Mouse (Mus musculus) gastrocnemius, adult 18-20 months (tissue): ENCODE results near the gene Mprip. TPM values are rescaled to one million over a fixed set of nuclear protein-coding genes. Genes with fewer than 3 reads are reported as not detected.
"Not testable (repeated sequence)": the region's sequence is repeated elsewhere in the genome, so short reads cannot be mapped to it uniquely, and the experiment has no call there.

Source experiments
- DNase-seq: peaks from one replicate; pipeline ENCODE4 v3.0.0; 2021; ENCODE audit warnings: low spot score
- long read RNA-seq, 2 experiments: library from polyadenylated mRNA; stranded (forward); transcript quantifications; one replicate each; pipeline ENCODE4 v2.0.0; 2021
- total RNA-seq, 2 experiments: library from RNA; stranded (reverse); gene quantifications; 2 replicates each; pipeline ENCODE4 v1.2.3; 2021

The Mprip gene
- total RNA-seq, result 10 to 100 TPM; 61.2 to 84.0 TPM
- long read RNA-seq, experiment 1, full-length matches to known transcripts, result 105 of 200 reads
- long read RNA-seq, experiment 1, partial matches to known transcripts, result 15 of 200 reads
- long read RNA-seq, experiment 1, other reads (novel, unspliced or antisense), result 80 of 200 reads
- long read RNA-seq, experiment 2, full-length matches to known transcripts, result 68 of 121 reads
- long read RNA-seq, experiment 2, partial matches to known transcripts, result 8 of 121 reads
- long read RNA-seq, experiment 2, other reads (novel, unspliced or antisense), result 45 of 121 reads

- no peak for DNase-seq
Measured at GRCm38 (mm10) chr11:59661005-59661404, at the start of gene Mprip. Gene Mprip, plus strand, starts transcription at chr11:59661305.

GRCm38 (mm10) chr11:59611646-59612045, 49.5 kb upstream of the Mprip start:
- no peak for DNase-seq

- peak; percentile 30 for DNase-seq
Measured at GRCm38 (mm10) chr11:59614120-59614519, 47.0 kb upstream of the Mprip start.

- not testable (repeated sequence) for DNase-seq
Measured at GRCm38 (mm10) chr11:59616986-59617385, 44.1 kb upstream of the Mprip start.

- DNase-seq, result no peak
Measured at GRCm38 (mm10) chr11:59622214-59622613, 38.9 kb upstream of the Mprip start.

GRCm38 (mm10) chr11:59624017-59624630, 37.0 kb upstream of the Mprip start:
- DNase-seq, result peak; percentile 48

- DNase-seq, result no peak
Measured at GRCm38 (mm10) chr11:59626192-59626591, 34.9 kb upstream of the Mprip start.

- no peak for DNase-seq
Measured at GRCm38 (mm10) chr11:59628177-59628576, 32.9 kb upstream of the Mprip start.

GRCm38 (mm10) chr11:59629871-59630270, 31.2 kb upstream of the Mprip start:
- no peak for DNase-seq

- DNase-seq, result no peak
Measured at GRCm38 (mm10) chr11:59631980-59632379, 29.1 kb upstream of the Mprip start.

GRCm38 (mm10) chr11:59633037-59633436, 28.1 kb upstream of the Mprip start:
- peak; percentile 61 for DNase-seq

GRCm38 (mm10) chr11:59634001-59634660, 27.0 kb upstream of the Mprip start:
- DNase-seq, result no peak

GRCm38 (mm10) chr11:59635251-59635795, 25.8 kb upstream of the Mprip start:
- DNase-seq, result peak; percentile 7

GRCm38 (mm10) chr11:59635821-59636694, 25.0 kb upstream of the Mprip start:
- no peak for DNase-seq

- no peak for DNase-seq
Measured at GRCm38 (mm10) chr11:59636695-59637414, 24.2 kb upstream of the Mprip start.

- DNase-seq, result no peak
Measured at GRCm38 (mm10) chr11:59639957-59640643, 21.0 kb upstream of the Mprip start.

GRCm38 (mm10) chr11:59641227-59641626, 19.9 kb upstream of the Mprip start:
- DNase-seq, result no peak

- DNase-seq, result no peak
Measured at GRCm38 (mm10) chr11:59642420-59642819, 18.7 kb upstream of the Mprip start.

GRCm38 (mm10) chr11:59645036-59645435, 16.1 kb upstream of the Mprip start:
- DNase-seq, result no peak

- no peak for DNase-seq
Measured at GRCm38 (mm10) chr11:59649058-59649457, 12.0 kb upstream of the Mprip start.
